Mouse (Mus musculus): ENCODE measurements around the gene Epha4. TPM values are rescaled to one million over a fixed set of nuclear protein-coding genes. Genes with fewer than 3 reads are reported as not detected.

Epha4 gene
- polyA plus RNA-seq (2012; rRNA removed): 2.4 and 3.2 TPM in 2 replicates

- under 1% methylated on average over 40 of the region's 40 CpGs for WGBS
- no peak for DNase-seq (ENCODE audit: low read depth, low spot score)
Measured at GRCm38 (mm10) chr1:77514963-77515650, at the start of gene Epha4. Epha4 (minus strand) TSS chr1:77515088.

GRCm38 (mm10) chr1:77556199-77556598, 41.3 kb upstream of the Epha4 start:
- no peak for DNase-seq (ENCODE audit: low read depth, low spot score)
- WGBS: 80% methylated on average over 3 of the region's 3 CpGs

GRCm38 (mm10) chr1:77551927-77552326, 37.0 kb upstream of the Epha4 start:
- 95% methylated on average over 7 of the region's 7 CpGs for whole genome bisulfite sequencing
- DNase-seq (ENCODE audit: low read depth, low spot score): no peak

GRCm38 (mm10) chr1:77545722-77546121, 30.8 kb upstream of the Epha4 start:
- 86% methylated on average over 6 of the region's 6 CpGs for WGBS

GRCm38 (mm10) chr1:77545035-77545434, 30.1 kb upstream of the Epha4 start:
- WGBS: 84% methylated on average over 1 of the region's 1 CpGs
- no peak for DNase-seq (ENCODE audit: low read depth, low spot score)

More at GRCm38 (mm10) chr1:77545722-77546121, 30.8 kb upstream of the Epha4 start:
- no peak for DNase-seq (ENCODE audit: low read depth, low spot score)

- 60% methylated on average over 3 of the region's 3 CpGs for WGBS
- DNase-seq (ENCODE audit: low read depth, low spot score): no peak
Measured at GRCm38 (mm10) chr1:77544279-77544678, 29.4 kb upstream of the Epha4 start.

- WGBS: 91% methylated on average over 12 of the region's 12 CpGs
- DNase-seq (ENCODE audit: low read depth, low spot score): no peak
Measured at GRCm38 (mm10) chr1:77539945-77540344, 25.1 kb upstream of the Epha4 start.

- WGBS: 32% methylated on average over 2 of the region's 2 CpGs
- no peak for DNase-seq (ENCODE audit: low read depth, low spot score)
Measured at GRCm38 (mm10) chr1:77538559-77538958, 23.7 kb upstream of the Epha4 start.

- 14% methylated on average over 5 of the region's 5 CpGs for WGBS
- DNase-seq (ENCODE audit: low read depth, low spot score): no peak
Measured at GRCm38 (mm10) chr1:77535905-77536304, 21.0 kb upstream of the Epha4 start.

GRCm38 (mm10) chr1:77532576-77533183, 17.8 kb upstream of the Epha4 start:
- DNase-seq (ENCODE audit: low read depth, low spot score): no peak
- WGBS: 55% methylated on average over 6 of the region's 6 CpGs

GRCm38 (mm10) chr1:77531934-77532575, 17.2 kb upstream of the Epha4 start:
- 67% methylated on average over 5 of the region's 5 CpGs for WGBS
- no peak for DNase-seq (ENCODE audit: low read depth, low spot score)

- no peak for DNase-seq (ENCODE audit: low read depth, low spot score)
- 73% methylated on average over 8 of the region's 8 CpGs for WGBS
Measured at GRCm38 (mm10) chr1:77525082-77525481, 10.2 kb upstream of the Epha4 start.

GRCm38 (mm10) chr1:77523354-77523753, 8.5 kb upstream of the Epha4 start:
- DNase-seq (ENCODE audit: low read depth, low spot score): no peak
- 46% methylated on average over 2 of the region's 2 CpGs for WGBS

GRCm38 (mm10) chr1:77521640-77522539, 7.0 kb upstream of the Epha4 start:
- WGBS: 52% methylated on average over 16 of the region's 17 CpGs
- DNase-seq (ENCODE audit: low read depth, low spot score): no peak

GRCm38 (mm10) chr1:77518715-77519114, 3.8 kb upstream of the Epha4 start:
- WGBS: 76% methylated on average over 3 of the region's 3 CpGs

GRCm38 (mm10) chr1:77516203-77516991, 1.5 kb upstream of the Epha4 start:
- DNase-seq (ENCODE audit: low read depth, low spot score): no peak
- WGBS: 2% methylated on average over 36 of the region's 36 CpGs

More at GRCm38 (mm10) chr1:77518715-77519114, 3.8 kb upstream of the Epha4 start:
- DNase-seq (ENCODE audit: low read depth, low spot score): no peak

- DNase-seq (ENCODE audit: low read depth, low spot score): no peak
- under 1% methylated on average over 12 of the region's 12 CpGs for WGBS
Measured at GRCm38 (mm10) chr1:77515651-77515981, 728 bp upstream of the Epha4 start.

GRCm38 (mm10) chr1:77514325-77514962, 444 bp downstream of the Epha4 start:
- DNase-seq (ENCODE audit: low read depth, low spot score): no peak
- under 1% methylated on average over 45 of the region's 45 CpGs for WGBS

GRCm38 (mm10) chr1:77513959-77514324, 946 bp downstream of the Epha4 start:
- no peak for DNase-seq (ENCODE audit: low read depth, low spot score)
- 2% methylated on average over 9 of the region's 9 CpGs for WGBS

Measured in large intestine, adult 2 months (tissue).